Mouse (Mus musculus) c-Kit-negative CD71-positive TER-119-positive erythroid progenitor cells, embryonic 14.5 days (primary cell): Measurements from ENCODE around the gene Fbxw9.

Experiments
- DNase-seq: peaks from one replicate; pipeline ENCODE4 v3.0.0-alpha.2; 2013; ENCODE audit warnings: low read depth, low spot score

The Fbxw9 gene

GRCm38 (mm10) chr8:85059879-85060616 is at the start of gene Fbxw9:
Fbxw9 (plus strand) TSS chr8:85060055.
- peak; percentile 72 for DNase-seq

- DNase-seq, result no peak
These were observed 48.6 kb upstream of the Fbxw9 start for GRCm38 (mm10) chr8:85011242-85011641.

GRCm38 (mm10) chr8:85013230-85013840 is 46.5 kb upstream of the Fbxw9 start:
- DNase-seq, result no peak

- DNase-seq, result no peak
These were observed 45.4 kb upstream of the Fbxw9 start, which contains the start of gene Best2 for GRCm38 (mm10) chr8:85014431-85014830. Best2 (minus strand) TSS chr8:85014531.

- DNase-seq, result no peak
These were observed 43.1 kb upstream of the Fbxw9 start for GRCm38 (mm10) chr8:85016724-85017123.

- no peak for DNase-seq
These were observed 42.6 kb upstream of the Fbxw9 start for GRCm38 (mm10) chr8:85017209-85017608.

- no peak for DNase-seq
These were observed 38.3 kb upstream of the Fbxw9 start for GRCm38 (mm10) chr8:85021514-85022055.

GRCm38 (mm10) chr8:85023846-85024245 is 36.0 kb upstream of the Fbxw9 start:
- no peak for DNase-seq

- DNase-seq, result peak; percentile 87
These were observed 34.5 kb upstream of the Fbxw9 start, which contains the start of gene Asna1 for GRCm38 (mm10) chr8:85025098-85025932. Asna1 (minus strand) TSS chr8:85025281.

GRCm38 (mm10) chr8:85026670-85027515 is 33.0 kb upstream of the Fbxw9 start, which contains the start of gene Trir:
Trir (plus strand) TSS chr8:85026823.
- DNase-seq, result peak; percentile 99

GRCm38 (mm10) chr8:85027516-85027855 is 32.4 kb upstream of the Fbxw9 start:
- peak; percentile 32 for DNase-seq

- DNase-seq, result no peak
These were observed 31.9 kb upstream of the Fbxw9 start for GRCm38 (mm10) chr8:85027922-85028321.

GRCm38 (mm10) chr8:85029271-85029670 is 30.6 kb upstream of the Fbxw9 start:
- no peak for DNase-seq

GRCm38 (mm10) chr8:85032622-85033311 is 27.1 kb upstream of the Fbxw9 start:
- DNase-seq, result no peak

GRCm38 (mm10) chr8:85033867-85034266 is 26.0 kb upstream of the Fbxw9 start:
- no peak for DNase-seq

- DNase-seq, result peak; percentile 54
These were observed 25.1 kb upstream of the Fbxw9 start for GRCm38 (mm10) chr8:85034764-85035163.

- DNase-seq, result peak; percentile 22
These were observed 24.6 kb upstream of the Fbxw9 start for GRCm38 (mm10) chr8:85035165-85035727.

- DNase-seq, result peak; percentile 19
These were observed 24.0 kb upstream of the Fbxw9 start for GRCm38 (mm10) chr8:85035728-85036310.

- no peak for DNase-seq
These were observed 23.5 kb upstream of the Fbxw9 start for GRCm38 (mm10) chr8:85036381-85036717.
